Mouse (Mus musculus) left cerebral cortex, adult 2 months (tissue): ENCODE measurements at regions not wholly inside any gene's neighbourhood (a gene's known extent, or its start where the extent isn't known, plus 50 kb on each side); places are given as distances from the start of the nearest gene placed in this dataset.

ENCODE experiments used
- DNase-seq, 2 experiments: peaks; one replicate each; pipeline ENCODE4 v3.0.0; 2021 to 2022; ENCODE audit warnings: low spot score in 2 of 2, mixed read lengths in 1 of 2; ENCODE audit errors: extremely low spot score in 1 of 2
- H3K27ac ChIP-seq: fragments of 200-600 bp; 2 replicates; pipeline ENCODE4 v1.8.1; 2022
- H3K4me3 ChIP-seq: fragments of 200-600 bp; 2 replicates; pipeline ENCODE4 v1.8.1; 2022
- CTCF ChIP-seq: fragments of 200-600 bp; IDR thresholded peaks from 2 replicates; pipeline ENCODE4 v1.8.1; 2022; ENCODE audit warnings: antibody characterized with exemption, mild to moderate bottlenecking, moderate library complexity
- intact Hi-C: fragments of 180-260 bp; cut with DNase I; formaldehyde crosslinking; loops from one replicate; pipeline ENCODE4 v1.15.1; 2025
- microRNA-seq, 2 experiments: library from miRNA; unstranded; fragments of <30 nt; microRNA quantifications; one replicate each; pipeline ENCODE4 v1.2.0; 2021

DNA sequence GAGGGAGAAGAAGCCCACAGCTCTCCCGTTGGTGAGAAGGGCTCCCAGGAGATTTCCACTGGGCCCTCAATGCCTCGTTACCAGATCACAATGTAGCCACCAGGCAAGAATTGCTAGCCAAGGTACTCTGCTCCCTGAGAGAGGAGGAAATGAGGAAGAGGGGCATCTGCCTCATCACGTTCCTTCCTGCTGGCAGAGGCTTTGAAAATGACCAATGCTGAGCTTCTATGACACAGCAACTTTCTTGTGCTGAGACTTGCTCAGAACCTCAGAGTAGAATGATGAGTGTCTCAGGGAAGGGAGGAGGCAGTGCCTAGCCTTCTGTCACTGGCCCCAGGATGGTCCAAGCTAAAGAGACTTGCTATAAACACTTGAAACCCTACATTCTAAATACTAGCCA lies 78.7 kb upstream of the Hsd17b12 start:
- H3K27ac ChIP-seq: no peak overlapping the region
- intact Hi-C loops: no loop called here
- no peak for DNase-seq
- no peak for TF ChIP-seq CTCF
- no peak overlapping the region for H3K4me3 ChIP-seq

DNA sequence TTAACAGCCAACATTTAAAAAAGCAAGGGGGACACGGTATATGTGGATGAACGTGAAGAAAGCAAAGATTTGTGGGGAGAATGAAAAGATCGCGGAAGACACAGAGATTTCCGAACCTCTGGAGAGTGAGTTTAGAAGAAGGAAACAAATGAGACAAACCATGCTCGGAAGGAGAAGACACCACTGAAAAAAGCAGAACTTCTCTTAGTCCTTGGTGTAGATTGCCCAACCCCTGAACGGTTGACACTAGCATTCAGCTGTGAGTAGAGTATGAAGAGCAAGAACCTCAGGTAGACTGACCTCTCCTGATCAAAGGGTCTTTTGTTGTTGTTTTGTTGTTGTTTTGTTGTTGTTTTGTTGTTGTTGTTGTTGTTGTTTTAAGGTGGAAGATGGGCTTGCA lies 75.8 kb upstream of the Hsd17b12 start:
- intact Hi-C loops: no loop called here
- no peak for DNase-seq

DNA sequence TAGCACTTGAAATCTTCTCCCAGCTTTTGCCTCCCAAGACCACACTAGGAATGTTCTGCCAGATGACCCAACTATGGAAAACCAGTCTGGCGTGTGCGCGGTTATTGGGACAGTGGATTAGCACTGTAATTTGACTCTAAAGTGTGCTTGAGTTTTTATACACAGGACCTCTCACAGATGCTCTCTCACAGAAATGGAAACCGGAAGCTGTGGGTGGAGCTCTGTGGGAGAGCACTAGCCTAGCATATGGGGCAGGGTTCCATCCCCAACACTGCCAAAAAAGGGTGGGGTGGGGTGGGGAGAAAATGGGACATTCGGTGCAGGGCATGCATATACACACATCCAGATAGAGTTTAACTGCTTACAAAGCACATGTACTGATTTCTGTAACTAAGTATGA lies 61.7 kb upstream of the Hsd17b12 start:
- peak in 1 of 2 experiments; percentile 24 for DNase-seq
- H3K27ac ChIP-seq: no peak overlapping the region
- no peak for TF ChIP-seq CTCF
- H3K4me3 ChIP-seq: no peak overlapping the region
- intact Hi-C loops: no loop called here

More for the DNA sequence above, 75.8 kb upstream of the Hsd17b12 start:
- TF ChIP-seq CTCF: no peak
- no peak overlapping the region for H3K4me3 ChIP-seq
- no peak overlapping the region for H3K27ac ChIP-seq

DNA sequence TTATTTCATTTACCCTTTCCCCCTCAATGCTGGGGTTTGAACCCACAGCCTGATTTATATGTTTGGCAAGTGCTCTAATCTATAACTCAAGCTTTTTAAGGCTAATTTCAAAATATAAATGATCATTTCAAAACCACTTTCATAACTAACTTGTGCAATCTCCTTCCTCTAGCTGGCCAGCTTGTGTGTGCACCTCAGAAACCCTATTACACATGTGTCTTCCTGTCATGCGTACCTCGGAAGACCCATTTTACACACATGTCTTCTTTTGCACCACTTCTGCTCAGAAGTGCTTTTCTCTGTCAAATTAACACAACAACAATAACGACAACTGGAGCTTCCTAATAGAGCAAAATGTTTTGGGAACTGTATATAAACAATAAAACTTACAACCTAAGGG lies 59.7 kb upstream of the Hsd17b12 start:
- no peak for DNase-seq
- intact Hi-C loops: no loop called here
- TF ChIP-seq CTCF: no peak
- no peak overlapping the region for H3K4me3 ChIP-seq
- no peak overlapping the region for H3K27ac ChIP-seq

DNA sequence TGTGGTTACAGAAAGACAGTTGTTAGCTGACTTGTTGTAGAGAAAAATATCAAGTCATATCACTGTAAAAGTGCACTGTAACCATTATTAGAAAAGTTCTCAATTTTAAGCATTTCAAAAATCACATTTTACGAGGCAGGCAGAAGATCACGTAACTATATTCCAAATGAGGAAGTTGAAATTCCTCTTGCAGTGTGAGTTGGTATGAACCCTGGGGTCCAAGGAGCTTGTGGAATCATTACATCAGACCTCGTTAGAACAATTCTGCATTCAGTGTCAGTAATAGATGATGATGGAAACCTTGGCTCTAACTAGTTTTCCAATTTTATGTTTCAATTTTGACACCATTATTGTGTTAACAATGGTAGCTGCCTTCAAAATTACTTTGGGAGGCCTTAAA lies 57.7 kb upstream of the Hsd17b12 start:
- no peak for DNase-seq
- Histone ChIP-seq H3K27ac (no peak overlapping the region), H3K4me3 (no peak overlapping the region)
- intact Hi-C loops: no loop called here
- no peak for TF ChIP-seq CTCF

Small RNAs in the stretch of these regions (microRNA-seq; reads per million reads assigned to microRNA genes)
- gene Mir129-2: 2.9 to 11.0 reads per million in 2 experiments
- 0 reads per million in 2 experiments for gene Mir129b
